Mouse (Mus musculus) WW6 (cell line): ENCODE data around the gene Fyb2.
"Not testable (repeated sequence)": the region's sequence is repeated elsewhere in the genome, so short reads cannot be mapped to it uniquely, and the experiment has no call there.

Experiments
- DNase-seq: peaks from one replicate; pipeline ENCODE4 v3.0.0-alpha.2; 2013; ENCODE audit warnings: low read depth, low spot score

Gene Fyb2

GRCm38 (mm10) chr4:104939535-104939934 lies 26.3 kb downstream of the Fyb2 start:
- DNase-seq = no peak

- DNase-seq = no peak
Measured at GRCm38 (mm10) chr4:104941895-104942294, 28.6 kb downstream of the Fyb2 start.

DNA sequence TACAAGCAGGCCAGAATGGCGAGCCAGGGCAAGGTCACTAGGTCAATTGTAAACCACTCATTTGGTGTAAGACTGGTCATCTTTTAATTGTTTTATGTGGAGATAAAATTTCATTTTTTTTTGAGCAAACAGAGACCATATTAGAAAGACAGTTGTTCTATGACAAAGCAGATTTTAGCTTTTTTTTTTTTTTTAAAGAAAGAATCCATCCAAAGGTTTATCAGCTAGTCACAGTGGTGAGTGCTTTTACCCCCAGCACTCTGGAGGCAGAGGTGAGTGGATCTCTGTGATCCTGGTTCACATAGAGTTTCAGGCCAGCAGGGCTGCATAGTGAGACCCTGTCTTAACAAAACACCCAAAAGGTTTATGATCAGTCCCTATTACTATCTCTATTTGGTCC lies 31.2 kb downstream of the Fyb2 start:
- no peak for DNase-seq

DNA sequence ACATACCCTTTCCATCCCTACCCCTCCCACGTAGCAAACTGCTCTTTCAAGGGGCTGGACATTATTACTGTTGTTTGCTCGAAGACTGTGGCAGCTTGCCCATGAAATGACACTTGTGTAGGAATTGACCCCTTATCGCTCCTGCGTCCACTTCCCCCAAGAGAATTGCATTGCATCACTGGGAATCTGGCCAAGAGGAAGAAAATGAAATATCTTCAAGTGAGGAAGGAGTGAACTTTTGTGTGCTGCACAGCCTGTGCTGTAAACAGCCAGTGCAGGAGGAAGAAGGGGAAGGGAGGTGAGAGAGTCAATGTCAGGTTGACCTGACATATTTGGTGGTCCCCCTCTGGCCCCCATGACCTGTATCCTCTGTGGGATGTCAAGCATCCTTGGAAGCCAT lies 35.6 kb downstream of the Fyb2 start:
- no peak for DNase-seq

- no peak for DNase-seq
Measured at GRCm38 (mm10) chr4:104949304-104949703, 36.0 kb downstream of the Fyb2 start.

GRCm38 (mm10) chr4:104951280-104951878 lies 38.1 kb downstream of the Fyb2 start:
- DNase-seq = no peak

DNA sequence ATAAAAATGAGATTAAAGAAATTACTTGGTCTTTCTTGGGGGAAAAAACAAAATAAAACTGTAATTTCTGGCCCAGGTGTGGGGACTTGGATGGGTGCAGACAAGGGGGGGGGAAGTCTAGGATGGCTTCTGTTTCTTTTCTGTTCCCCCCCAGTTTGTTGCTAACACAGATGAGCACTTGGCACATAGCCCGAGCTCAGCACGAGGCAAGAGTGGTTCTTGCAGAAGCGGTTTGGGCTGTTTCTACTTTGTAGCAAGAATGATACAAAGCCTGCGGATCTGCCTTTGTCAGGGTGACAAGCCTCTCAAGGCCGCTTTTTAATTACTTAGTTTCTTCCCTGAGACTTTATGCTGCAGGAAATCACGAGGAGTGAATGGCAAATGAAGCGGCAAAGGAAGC lies 43.4 kb downstream of the Fyb2 start:
- DNase-seq = no peak

DNA sequence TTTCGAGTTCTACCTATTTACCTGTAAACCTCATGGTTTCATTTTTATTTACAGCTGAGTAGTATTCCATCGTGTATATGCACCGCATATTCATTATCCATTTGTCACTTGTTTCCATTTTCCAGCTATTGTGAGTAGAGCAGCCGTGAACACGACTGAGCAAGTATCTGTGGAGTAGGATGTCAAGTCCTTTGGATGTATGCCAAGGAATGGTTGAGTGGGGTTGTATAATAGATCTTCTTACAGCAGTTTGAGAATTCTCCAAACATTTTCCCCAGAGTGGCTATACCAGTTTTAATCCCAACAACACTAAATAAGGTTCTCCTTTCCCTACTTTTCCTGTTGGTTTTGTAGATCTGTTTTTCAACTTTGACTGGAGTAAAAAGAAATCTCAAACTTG lies 48.2 kb downstream of the Fyb2 start:
- no peak for DNase-seq

GRCm38 (mm10) chr4:104972606-104973005 lies 59.4 kb downstream of the Fyb2 start:
- no peak for DNase-seq

DNA sequence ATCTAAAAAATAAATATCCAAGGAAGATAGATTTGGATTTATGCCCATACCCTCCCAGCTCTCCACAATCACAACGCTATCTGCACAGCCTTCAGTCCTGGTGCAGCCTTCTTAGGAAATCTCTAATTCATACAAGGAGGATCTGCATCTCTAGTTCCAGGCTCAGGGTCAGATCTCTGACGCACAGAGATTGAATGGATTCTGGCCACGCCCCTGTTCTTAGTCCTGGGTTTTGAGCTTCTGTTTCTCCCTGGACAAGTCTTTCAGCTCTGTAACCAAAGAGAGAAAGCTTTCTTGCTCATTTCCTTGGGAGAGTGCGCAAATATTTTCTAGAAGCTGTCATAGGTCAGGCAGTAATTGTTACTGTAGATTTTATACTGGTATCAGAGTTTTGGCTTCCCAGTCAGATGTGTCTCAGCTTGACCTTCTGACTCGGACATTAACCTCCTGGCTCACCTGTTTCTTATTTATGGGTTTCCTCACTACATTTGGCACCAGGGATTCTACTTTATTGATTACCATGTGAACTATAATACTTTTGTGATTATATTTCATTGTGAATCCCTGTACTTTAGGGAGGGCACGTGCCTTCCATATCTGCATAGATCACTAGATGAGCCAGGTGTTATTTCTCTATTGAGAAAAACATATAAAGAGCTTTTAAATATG lies 62.0 kb downstream of the Fyb2 start:
- DNase-seq = no peak

- no peak for DNase-seq
Measured at GRCm38 (mm10) chr4:104985960-104986632, 72.8 kb downstream of the Fyb2 start.

GRCm38 (mm10) chr4:104987631-104988030 lies 74.4 kb downstream of the Fyb2 start:
- no peak for DNase-seq

GRCm38 (mm10) chr4:104988102-104988501 lies 74.8 kb downstream of the Fyb2 start:
- DNase-seq = no peak

DNA sequence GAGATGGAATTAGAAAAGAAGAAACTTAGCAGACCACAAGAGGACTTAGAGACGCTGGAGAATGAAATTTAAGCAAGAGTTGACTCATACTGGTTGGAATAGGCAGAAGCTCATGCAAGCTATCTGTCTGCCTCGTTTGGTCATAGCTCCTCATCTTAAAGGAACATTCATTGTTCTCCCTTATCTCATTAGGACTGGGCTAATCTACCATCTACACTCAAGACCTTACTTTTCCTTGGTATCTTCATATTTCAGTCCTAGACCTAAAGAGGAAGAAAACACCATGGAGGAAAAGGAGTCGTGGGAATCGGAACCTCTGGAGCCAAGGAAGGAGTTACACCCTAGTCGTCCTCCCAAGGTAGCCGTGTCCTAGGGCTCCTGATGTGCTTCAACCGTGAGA lies 75.5 kb downstream of the Fyb2 start:
- DNase-seq = no peak

GRCm38 (mm10) chr4:104990016-104990415 lies 76.8 kb downstream of the Fyb2 start:
- no peak for DNase-seq

DNA sequence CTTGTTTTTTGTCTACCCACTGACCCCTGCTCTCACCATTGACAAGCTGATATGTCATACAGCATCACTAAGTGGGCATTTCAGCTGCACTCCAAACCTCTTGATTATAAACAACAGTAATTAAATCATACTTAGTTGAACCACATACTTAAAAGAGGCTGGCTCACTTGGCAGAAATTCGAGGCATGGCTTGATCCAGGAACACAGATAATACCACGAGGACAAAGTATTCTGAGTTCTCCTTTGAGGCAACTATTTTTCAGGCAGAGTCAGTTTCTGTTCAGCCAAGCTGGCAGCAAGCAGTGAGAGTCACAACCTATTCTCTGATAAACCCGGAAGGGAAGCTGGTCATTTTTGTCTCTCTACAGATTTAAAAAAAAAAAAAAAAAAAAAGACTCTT lies 77.4 kb downstream of the Fyb2 start:
- no peak for DNase-seq

DNA sequence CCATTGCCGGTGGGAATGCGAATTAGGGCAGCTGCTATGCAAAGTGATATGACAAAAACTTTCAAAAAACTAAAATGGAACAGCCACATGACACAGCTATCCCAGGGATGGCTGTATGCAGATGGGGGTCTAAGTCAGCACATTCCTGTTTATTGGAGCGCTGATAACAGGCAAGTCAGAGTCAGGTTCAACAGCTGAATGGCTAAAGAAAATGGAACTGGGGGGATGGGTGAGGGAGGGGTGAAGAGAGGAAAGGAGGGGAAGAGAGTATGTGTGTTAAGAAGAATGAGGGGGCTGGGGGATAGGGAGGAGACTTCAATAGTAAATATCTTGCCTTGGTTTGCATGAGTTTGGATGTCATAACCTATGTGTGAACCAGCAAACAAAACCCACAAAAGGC lies 79.0 kb downstream of the Fyb2 start:
- DNase-seq = no peak

DNA sequence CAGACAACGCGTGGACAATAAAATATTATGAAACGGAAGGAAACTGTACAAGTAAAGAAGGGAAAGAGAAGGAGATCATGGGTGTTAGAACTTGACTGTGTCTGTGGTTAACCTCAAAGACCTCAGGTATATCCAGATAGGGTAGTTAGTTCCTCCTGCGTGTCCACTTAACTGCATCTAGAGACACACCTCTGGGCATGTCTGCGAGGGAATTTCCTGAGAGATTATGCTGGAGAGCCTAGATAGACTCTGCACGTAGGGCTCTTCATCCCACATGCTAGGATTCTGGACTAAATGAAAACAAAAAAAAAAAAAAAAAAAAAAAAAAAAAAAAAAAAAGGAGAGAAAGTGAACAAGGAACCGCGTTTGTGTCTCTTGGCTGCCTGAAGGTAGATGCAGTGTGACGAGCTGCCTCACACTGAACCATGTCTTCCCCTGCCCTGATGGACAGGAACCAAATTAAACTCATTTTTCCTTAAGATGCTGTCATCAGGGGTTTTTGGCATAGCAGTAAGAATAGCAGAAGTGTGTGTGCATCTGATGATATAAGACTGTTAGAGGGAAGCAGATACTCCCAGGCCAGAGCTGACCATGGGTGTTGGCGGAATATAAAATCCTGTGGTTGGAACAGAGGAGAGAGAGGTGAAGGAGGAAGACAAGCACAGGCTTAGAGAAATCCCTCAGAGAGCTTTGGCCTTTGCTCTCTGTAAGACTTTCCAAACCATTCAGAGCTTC lies 80.1 kb downstream of the Fyb2 start:
- DNase-seq = no peak

DNA sequence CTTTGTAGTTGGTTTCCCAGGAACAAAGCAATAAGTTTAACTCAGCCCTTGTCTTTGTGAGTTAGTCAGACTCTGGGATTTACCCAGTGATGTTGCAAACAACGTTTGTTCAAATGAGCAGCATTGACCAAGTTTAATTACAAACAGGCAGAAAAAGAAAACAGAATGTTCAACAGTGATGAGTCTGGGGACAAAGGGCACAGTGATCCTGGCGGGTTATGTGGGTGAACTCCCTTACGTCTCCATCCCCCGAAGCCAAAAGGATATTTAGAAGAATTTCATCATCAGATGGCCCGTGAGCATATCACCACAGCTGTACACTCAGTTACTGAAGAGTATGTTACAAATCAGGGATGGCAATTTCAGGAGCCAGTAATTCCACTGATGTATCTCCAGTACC lies 86.4 kb downstream of the Fyb2 start:
- no peak for DNase-seq

GRCm38 (mm10) chr4:105001736-105002135 lies 88.5 kb downstream of the Fyb2 start:
- no peak for DNase-seq

DNA sequence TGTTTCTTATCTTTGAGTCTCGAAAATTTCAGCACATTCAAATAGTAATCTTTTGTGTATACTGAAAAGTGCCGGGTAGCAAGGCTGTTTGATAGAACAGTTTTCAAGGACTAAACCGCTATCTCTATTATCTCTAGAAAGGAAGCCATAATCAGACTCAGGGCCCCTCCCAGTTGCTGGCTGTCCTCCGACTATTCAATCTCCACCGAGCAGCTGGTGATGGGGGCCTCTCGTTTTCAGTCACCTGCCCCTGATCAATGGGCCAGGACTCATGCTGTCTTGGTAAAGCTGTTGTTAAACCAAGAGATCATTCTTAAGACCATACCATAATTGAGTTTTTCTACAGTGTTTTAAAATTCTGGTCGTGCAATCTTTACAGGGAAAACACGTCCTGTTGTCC lies 90.9 kb downstream of the Fyb2 start:
- DNase-seq = no peak

GRCm38 (mm10) chr4:105004649-105005048 lies 91.4 kb downstream of the Fyb2 start:
- DNase-seq = not testable (repeated sequence)
